Mouse (Mus musculus) CH12.LX (cell line): Measurements from ENCODE around the gene Tubb5. TPM values are rescaled to one million over a fixed set of nuclear protein-coding genes. Genes with fewer than 3 reads are reported as not detected.

ENCODE experiments used
- DNase-seq: peaks from one replicate; pipeline ENCODE4 v3.0.0-alpha.2; 2013; ENCODE audit errors: extremely low read depth
- H3K27ac ChIP-seq: 2 replicates; pipeline ENCODE4 v1.5.1; 2012; ENCODE audit warnings: low read depth, mild to moderate bottlenecking, control low read depth, moderate library complexity; ENCODE audit not compliant: insufficient read depth
- H3K27me3 ChIP-seq: replicated peaks from 2 replicates; pipeline ENCODE3; 2012; ENCODE audit warnings: inconsistent platforms
- H3K36me3 ChIP-seq, 2 experiments: replicated peaks in 1 of 2; 2 replicates each; pipeline versions ENCODE3 to v1.6.1; 2012; ENCODE audit warnings: inconsistent platforms in 1 of 2, low read length in 1 of 2, mild to moderate bottlenecking in 1 of 2, mixed read lengths in 1 of 2, moderate library complexity in 1 of 2; ENCODE audit not compliant: control insufficient read depth in 1 of 2, insufficient read depth in 1 of 2
- H3K4me1 ChIP-seq, 2 experiments: 2 replicates each; pipeline ENCODE4 v1.6.1; 2012; ENCODE audit warnings: inconsistent platforms in 1 of 2, moderate library complexity in 1 of 2; ENCODE audit not compliant: insufficient read depth in 2 of 2, control insufficient read depth in 1 of 2
- H3K4me2 ChIP-seq: 2 replicates; pipeline ENCODE4 v1.6.1; 2012; ENCODE audit warnings: low read depth, mild to moderate bottlenecking, control low read depth; ENCODE audit not compliant: poor library complexity, insufficient read depth, severe bottlenecking
- H3K4me3 ChIP-seq, 3 experiments: fragments of 150-350 bp in 1 of 3; sonication (generic) in 1 of 3; replicated peaks in 1 of 3; 2 replicates each; pipeline versions ENCODE3 to v1.5.1; 2011 to 2012; ENCODE audit warnings: low read depth in 2 of 3, low read length in 2 of 3, mild to moderate bottlenecking in 2 of 3, moderate library complexity in 2 of 3, control low read depth in 1 of 3, improper control_type of control experiment in 1 of 3, inconsistent platforms in 1 of 3, mixed read lengths in 1 of 3; ENCODE audit not compliant: poor library complexity in 1 of 3
- H3K79me2 ChIP-seq: replicated peaks from 2 replicates; pipeline ENCODE4 v1.6.1; 2012; ENCODE audit warnings: mild to moderate bottlenecking, moderate library complexity; ENCODE audit not compliant: control insufficient read depth, poor library complexity, insufficient read depth, severe bottlenecking; ENCODE audit errors: extremely low read depth
- H3K9ac ChIP-seq: 2 replicates; pipeline ENCODE4 v1.6.1; 2012; ENCODE audit warnings: low read depth, mild to moderate bottlenecking, control low read depth, moderate library complexity; ENCODE audit not compliant: insufficient read depth
- H3K9me3 ChIP-seq: replicated peaks from 2 replicates; pipeline ENCODE3; 2012; ENCODE audit warnings: low read length, inconsistent platforms, mixed read lengths
- BHLHE40 ChIP-seq: IDR thresholded peaks from 2 replicates; pipeline ENCODE4 v1.6.1; 2011; ENCODE audit warnings: mild to moderate bottlenecking, low read depth, low read length, improper control_type of control experiment
- CHD1 ChIP-seq: IDR thresholded peaks from 2 replicates; pipeline ENCODE4 v1.6.1; 2012; ENCODE audit warnings: low read depth, low read length, improper control_type of control experiment, inconsistent platforms
- CHD2 ChIP-seq: IDR thresholded peaks from 2 replicates; pipeline ENCODE4 v1.6.1; 2011; ENCODE audit warnings: low read length, improper control_type of control experiment
- E2F4 ChIP-seq: IDR thresholded peaks from 2 replicates; pipeline ENCODE4 v1.6.1; 2011; ENCODE audit warnings: low read depth, low read length, improper control_type of control experiment; ENCODE audit not compliant: insufficient replicate concordance
- ELF1 ChIP-seq: IDR thresholded peaks from 2 replicates; pipeline ENCODE4 v1.6.1; 2014; ENCODE audit warnings: low read depth, mild to moderate bottlenecking, inconsistent platforms, low read length, improper control_type of control experiment
- ETS1 ChIP-seq: conservative IDR thresholded peaks from 2 replicates; pipeline ENCODE4 v1.6.1; 2012; ENCODE audit warnings: low read depth, mild to moderate bottlenecking, inconsistent platforms, low read length, improper control_type of control experiment, moderate library complexity
- IRF4 ChIP-seq: IDR thresholded peaks from 2 replicates; pipeline ENCODE4 v1.6.1; 2014; ENCODE audit warnings: low read depth, mild to moderate bottlenecking, inconsistent platforms, low read length, improper control_type of control experiment
- JUND ChIP-seq: conservative IDR thresholded peaks from 2 replicates; pipeline ENCODE4 v1.6.1; 2011; ENCODE audit warnings: low read depth, low read length, improper control_type of control experiment
- KAT2A ChIP-seq: IDR thresholded peaks from 2 replicates; pipeline ENCODE4 v1.6.1; 2012; ENCODE audit warnings: low read length, improper control_type of control experiment, inconsistent platforms; ENCODE audit not compliant: insufficient replicate concordance
- MAFK ChIP-seq: IDR thresholded peaks from 2 replicates; pipeline ENCODE4 v1.6.1; 2011; ENCODE audit warnings: low read length, improper control_type of control experiment; ENCODE audit not compliant: insufficient replicate concordance
- MAX ChIP-seq: IDR thresholded peaks from 2 replicates; pipeline ENCODE4 v1.6.1; 2011; ENCODE audit warnings: low read length, improper control_type of control experiment
- MAZ ChIP-seq: IDR thresholded peaks from 2 replicates; pipeline ENCODE4 v1.6.1; 2012; ENCODE audit warnings: low read depth, mild to moderate bottlenecking, inconsistent platforms, low read length, improper control_type of control experiment, moderate library complexity
- MEF2A ChIP-seq: IDR thresholded peaks from 2 replicates; pipeline ENCODE4 v1.6.1; 2014; ENCODE audit warnings: low read depth, mild to moderate bottlenecking, inconsistent platforms, low read length, improper control_type of control experiment, borderline replicate concordance
- MXI1 ChIP-seq: IDR thresholded peaks from 2 replicates; pipeline ENCODE4 v1.6.1; 2011; ENCODE audit warnings: mild to moderate bottlenecking, low read depth, low read length, improper control_type of control experiment
- MYC ChIP-seq: IDR thresholded peaks from 2 replicates; pipeline ENCODE4 v1.6.1; 2011; ENCODE audit warnings: low read depth, mild to moderate bottlenecking, improper control_type of control experiment, low read length
- NELFE ChIP-seq: IDR thresholded peaks from 2 replicates; pipeline ENCODE4 v1.6.1; 2011; ENCODE audit warnings: low read depth, low read length, improper control_type of control experiment
- NRF1 ChIP-seq: IDR thresholded peaks from 2 replicates; pipeline ENCODE4 v1.6.1; 2014; ENCODE audit warnings: low read depth, mild to moderate bottlenecking, inconsistent platforms, low read length, improper control_type of control experiment, moderate library complexity
- PAX5 ChIP-seq: IDR thresholded peaks from 2 replicates; pipeline ENCODE4 v1.6.1; 2012; ENCODE audit warnings: low read length, inconsistent platforms, mixed read lengths
- RAD21 ChIP-seq: IDR thresholded peaks from 2 replicates; pipeline ENCODE4 v1.6.1; 2011; ENCODE audit warnings: low read depth, mild to moderate bottlenecking, low read length, improper control_type of control experiment, moderate library complexity
- RCOR1 ChIP-seq: conservative IDR thresholded peaks from 2 replicates; pipeline ENCODE4 v1.6.1; 2012; ENCODE audit warnings: low read depth, mild to moderate bottlenecking, inconsistent platforms, low read length, improper control_type of control experiment
- SMC3 ChIP-seq: IDR thresholded peaks from 2 replicates; pipeline ENCODE4 v1.6.1; 2011; ENCODE audit warnings: low read depth, low read length, improper control_type of control experiment
- TBP ChIP-seq: conservative IDR thresholded peaks from 2 replicates; pipeline ENCODE4 v1.6.1; 2011; ENCODE audit warnings: low read depth, low read length, improper control_type of control experiment
- TCF12 ChIP-seq: IDR thresholded peaks from 2 replicates; pipeline ENCODE4 v1.6.1; 2014; ENCODE audit warnings: low read depth, mild to moderate bottlenecking, inconsistent platforms, low read length, improper control_type of control experiment
- USF1 ChIP-seq: IDR thresholded peaks from 2 replicates; pipeline ENCODE4 v1.6.1; 2014; ENCODE audit warnings: low read depth, mild to moderate bottlenecking, inconsistent platforms, low read length, improper control_type of control experiment
- USF2 ChIP-seq: conservative IDR thresholded peaks from 2 replicates; pipeline ENCODE4 v1.6.1; 2011; ENCODE audit warnings: low read depth, low read length, improper control_type of control experiment
- ZC3H11A ChIP-seq: IDR thresholded peaks from 2 replicates; pipeline ENCODE4 v1.6.1; 2012; ENCODE audit warnings: low read depth, mild to moderate bottlenecking, inconsistent platforms, low read length, improper control_type of control experiment
- dilution Hi-C: fragments of 300-500 bp; cut with MboI; formaldehyde crosslinking; loops from 2 replicates; pipeline ENCODE4 v1.14.3; 2020; ENCODE audit warnings: low sequenced_read_pairs; ENCODE audit not compliant: extremely low pct_unique_long_range_greater_than_20kb, extremely low pct_ligation_motif_present
- in situ Hi-C: fragments of 300-500 bp; cut with MboI; formaldehyde crosslinking; loops from 3 replicates; pipeline ENCODE4 v1.14.3; 2019; ENCODE audit warnings: low sequenced_read_pairs, low pct_ligation_motif_present, low pct_unique_long_range_greater_than_20kb, mixed read lengths
- polyA plus RNA-seq: library from polyadenylated mRNA; unstranded; fragments of >175 nt; gene quantifications from 2 replicates; pipeline ENCODE4 v1.2.1, GENCODE M21; 2012; ENCODE audit warnings: low read depth; ENCODE audit not compliant: insufficient read length
- total RNA-seq, 2 experiments: library from RNA; depleted of rRNA; stranded (reverse); fragments of 300-350 nt in 1 of 2; fragments of >200 nt in 1 of 2; gene quantifications; 2 replicates each; pipeline ENCODE4 v1.2.3; 2012 to 2014

Gene Tubb5
- total and polyA plus RNA-seq, 3 experiments = 1,014 to 1,121 (median 1,053) TPM

DNA sequence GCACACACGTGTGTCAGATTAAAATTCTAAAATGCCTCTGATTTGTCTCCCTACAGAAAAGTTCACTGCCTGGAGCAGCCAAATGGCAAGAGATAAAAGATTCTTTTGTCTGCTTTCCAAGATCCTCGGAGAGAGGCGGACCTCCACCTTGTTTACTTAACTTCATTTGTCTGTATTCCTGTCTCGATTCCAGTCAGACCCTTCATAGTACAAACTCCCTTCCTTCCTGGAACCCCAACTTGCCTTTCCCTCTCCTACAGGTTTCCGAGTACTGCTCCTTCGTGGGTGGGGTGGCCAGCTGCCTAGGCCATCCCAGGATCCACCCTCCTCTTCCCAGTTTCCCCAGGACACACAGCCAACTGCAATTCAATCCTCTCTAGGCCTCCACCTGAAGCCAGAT lies 35.1 kb downstream of the Tubb5 start:
- Histone ChIP-seq H3K4me1 (peaks cover 0 to 1% of the 10 kb centered on the region in 2 experiments; a peak in 1 of 4 replicates), H3K27ac (no peak overlapping the region), H3K79me2 (no peaks in the 10 kb centered on the region), H3K9ac (no peak overlapping the region), H3K27me3 (no peaks in the 10 kb centered on the region), H3K9me3 (no peaks in the 10 kb centered on the region)
- no peak for DNase-seq
- dilution Hi-C loops = no loop called here
- TF ChIP-seq MAFK = no peak
- no peak for TF ChIP-seq RAD21
- TF ChIP-seq KAT2A = no peak
- no peak for TF ChIP-seq E2F4
- TF ChIP-seq TBP = no peak
- no peak for TF ChIP-seq MYC
- no peak for TF ChIP-seq TCF12
- no peak for TF ChIP-seq NELFE
- no peak for TF ChIP-seq IRF4
- no peak for TF ChIP-seq RCOR1
- TF ChIP-seq PAX5 = no peak
- TF ChIP-seq ETS1 = no peak
- no peak for TF ChIP-seq ELF1
- no peak for TF ChIP-seq BHLHE40
- TF ChIP-seq MAZ = no peak
- TF ChIP-seq USF2 = no peak
- TF ChIP-seq SMC3 = no peak
- TF ChIP-seq MEF2A = no peak
- no peak for TF ChIP-seq ZC3H11A
- TF ChIP-seq, all 38 proteins: peak for 0
- Histone ChIP-seq H3K4me3 (no peak overlapping the region), H3K36me3 (no peaks in the 10 kb centered on the region), H3K4me2 (no peak overlapping the region)
- in situ Hi-C loops = no loop called here

GRCm38 (mm10) chr17:35800905-35801304 lies 37.2 kb downstream of the Tubb5 start:
- dilution Hi-C loops (no loop called here), in situ Hi-C loops (no loop called here)
- TF ChIP-seq MAFK (no peak), JUND (no peak), RAD21 (no peak), MXI1 (no peak), MAX (no peak), IRF4 (no peak), CHD2 (no peak), KAT2A (no peak), CHD1 (no peak), NRF1 (no peak), MEF2A (no peak), PAX5 (no peak), SMC3 (no peak), USF1 (no peak), BHLHE40 (no peak)
- H3K9me3 ChIP-seq = no peaks in the 10 kb centered on the region
- H3K36me3 ChIP-seq = no peaks in the 10 kb centered on the region
- H3K79me2 ChIP-seq = no peaks in the 10 kb centered on the region
- H3K4me2 ChIP-seq = no peak overlapping the region
- H3K27me3 ChIP-seq = no peaks in the 10 kb centered on the region
- no peak overlapping the region for H3K27ac ChIP-seq
- no peak overlapping the region for H3K4me3 ChIP-seq
- DNase-seq = no peak
- H3K4me1 ChIP-seq = peaks cover under 1% of the 10 kb centered on the region in 2 experiments; a peak in 2 of 4 replicates
- no peak overlapping the region for H3K9ac ChIP-seq
